In the genomic region with DNA sequence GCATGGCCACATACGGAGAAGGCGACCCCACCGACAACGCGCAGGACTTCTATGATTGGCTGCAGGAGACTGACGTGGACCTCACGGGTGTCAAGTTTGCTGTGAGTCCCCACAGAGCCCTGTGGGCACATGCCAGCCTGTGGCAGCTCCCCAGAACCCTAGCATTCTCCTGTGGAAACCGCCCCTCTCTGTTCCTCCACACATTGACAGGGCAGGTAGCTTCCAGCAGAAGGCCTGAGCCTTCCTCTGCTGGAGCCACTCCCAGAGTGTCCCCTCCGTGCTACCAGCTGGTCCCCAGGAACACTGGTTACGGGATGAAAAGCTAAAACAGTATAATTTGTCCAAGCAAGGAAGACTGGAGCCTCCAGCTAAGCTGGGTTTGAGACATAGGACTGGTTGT, we compare ENCODE assay signal across 19 mouse cellular contexts. TPM values are rescaled to one million over a fixed set of nuclear protein-coding genes. Genes with fewer than 3 reads are reported as not detected.
"Had no signal": no experiment of that assay in that cellular context is flagged by ENCODE, and none has a peak within 500 bp of the region (broad histone marks: within the 10 kb centered on the region; RNA-seq: fewer than 3 reads in every experiment).

No protein-coding gene starts in this region.

- H3K27me3 ChIP-seq: midbrain, embryonic 12.5 days; neural tube, embryonic 13.5 days; neural tube, embryonic 15.5 days had no signal

- DNase-seq: lung, embryonic 14.5 days; lung, postnatal 10 days; lung, postnatal 4 days; midbrain, embryonic 14.5 days; retina, postnatal 1 day; right cerebral cortex, adult 18-20 months; right cerebral cortex, postnatal 25 days; right cerebral cortex, postnatal 4 days; spleen, adult 18-20 months; thymus, adult 18-20 months; thymus, postnatal 14 days; thymus, postnatal 36 days had no signal

- H3K27ac ChIP-seq: midbrain, embryonic 10.5 days; midbrain, embryonic 12.5 days; neural tube, embryonic 13.5 days; neural tube, embryonic 15.5 days had no signal

- H3K4me2 ChIP-seq: lung, embryonic 14.5 days; midbrain, embryonic 12.5 days; neural tube, embryonic 13.5 days; neural tube, embryonic 15.5 days had no signal

- H3K4me3 ChIP-seq: midbrain, embryonic 10.5 days; midbrain, embryonic 12.5 days; myocyte; neural tube, embryonic 13.5 days; neural tube, embryonic 15.5 days had no signal

- H3K9me3 ChIP-seq: midbrain, embryonic 10.5 days; neural tube, embryonic 13.5 days; neural tube, embryonic 15.5 days had no signal

- H3K9ac ChIP-seq: lung, embryonic 14.5 days; midbrain, embryonic 12.5 days; neural tube, embryonic 13.5 days; neural tube, embryonic 15.5 days had no signal

- ATAC-seq: midbrain, embryonic 16.5 days had no signal

RNA-seq across cellular contexts. Expression of a gene that starts 47.9 kb away (rescaled TPM):
- polyA plus RNA-seq: lung, embryonic 14.5 days; neural tube, embryonic 11.5 days; neural tube, embryonic 13.5 days had no signal
